Mouse (Mus musculus): ENCODE data around the gene Carm1.

- TF ChIP-seq POLR2A (IDR thresholded peaks at IDR 0.05; ENCODE audit: low read depth, low read length) (no peak), CTCF (IDR thresholded peaks at IDR 0.05; ENCODE audit: borderline replicate concordance, insufficient read depth, low read length) (no peak)
These were observed 28.6 kb downstream of the Carm1 start for GRCm38 (mm10) chr9:21575253-21575652.

Measured in embryonic fibroblast, embryonic 13.5 days (primary cell).